Mouse (Mus musculus): ENCODE measurements around the gene Crocc2. TPM values are rescaled to one million over a fixed set of nuclear protein-coding genes. Genes with fewer than 3 reads are reported as not detected.

Gene Crocc2
- polyA plus RNA-seq, 1 experiment from 2014 or later: 0.18 TPM

Small RNA genes lying within 50 kb of the gene (microRNA-seq; reads per million reads assigned to microRNA genes)
- 0.54 reads per million for gene Mir6901

Other genes starting within 250 kb of the Crocc2 start
- 42.7 and 44.7 TPM in 2 replicates for gene Capn10, start 234.3 kb upstream of the Crocc2 start, polyA plus RNA-seq (2016; fragmentation: Nextera tagmentation; extraction: Ambion mirVana)
- 0.36 and 0.57 TPM in 2 replicates for gene Gpr35, start 217.9 kb upstream of the Crocc2 start, polyA plus RNA-seq (2016; fragmentation: Nextera tagmentation; extraction: Ambion mirVana)
- not detected in 2 replicates for gene Aqp12, start 162.4 kb upstream of the Crocc2 start, polyA plus RNA-seq (2016; fragmentation: Nextera tagmentation; extraction: Ambion mirVana)
- 31.4 and 34.4 TPM in 2 replicates for gene Kif1a, start 66.8 kb upstream of the Crocc2 start, polyA plus RNA-seq (2016; fragmentation: Nextera tagmentation; extraction: Ambion mirVana)
- not detected in 2 replicates for gene Agxt, start 33.5 kb upstream of the Crocc2 start, polyA plus RNA-seq (2016; fragmentation: Nextera tagmentation; extraction: Ambion mirVana)
- gene 2310007B03Rik, start 7.8 kb upstream of the Crocc2 start, polyA plus RNA-seq (2016; fragmentation: Nextera tagmentation; extraction: Ambion mirVana): 0.09 and 0.19 TPM in 2 replicates
- 24.6 and 30.6 TPM in 2 replicates for gene Sned1, start 67.1 kb downstream of the Crocc2 start, polyA plus RNA-seq (2016; fragmentation: Nextera tagmentation; extraction: Ambion mirVana)
- gene Mterf4, start 137.2 kb downstream of the Crocc2 start, polyA plus RNA-seq (2016; fragmentation: Nextera tagmentation; extraction: Ambion mirVana): 33.5 and 36.8 TPM in 2 replicates
- 70.6 and 71.1 TPM in 2 replicates for gene Ppp1r7, start 174.1 kb downstream of the Crocc2 start, polyA plus RNA-seq (2016; fragmentation: Nextera tagmentation; extraction: Ambion mirVana)
- 22.6 and 22.9 TPM in 2 replicates for gene Pask, start 174.8 kb downstream of the Crocc2 start, polyA plus RNA-seq (2016; fragmentation: Nextera tagmentation; extraction: Ambion mirVana)
- gene Ano7, start 205.2 kb downstream of the Crocc2 start, polyA plus RNA-seq (2016; fragmentation: Nextera tagmentation; extraction: Ambion mirVana): 0.22 and 0.29 TPM in 2 replicates

Measured in embryonic facial prominence, embryonic 12.5 days (tissue).